Mouse (Mus musculus) midbrain, embryonic 10.5 days (tissue): ENCODE results near the gene Qsox1. TPM values are rescaled to one million over a fixed set of nuclear protein-coding genes. Genes with fewer than 3 reads are reported as not detected.

Experiments
- DNase-seq: peaks from one replicate; pipeline ENCODE4 v3.0.0-alpha.2; 2017; ENCODE audit warnings: low spot score
- H3K27ac ChIP-seq: fragments of 300-500 bp; sonication (generic); replicated peaks from 2 replicates; pipeline ENCODE4 v1.5.1; 2016; ENCODE audit warnings: mild to moderate bottlenecking
- H3K27me3 ChIP-seq: fragments of 300-500 bp; sonication (generic); 2 replicates; pipeline ENCODE4 v1.6.1; 2016; ENCODE audit warnings: low read depth, mild to moderate bottlenecking; ENCODE audit not compliant: poor library complexity, severe bottlenecking
- H3K36me3 ChIP-seq: fragments of 300-500 bp; sonication (generic); 2 replicates; pipeline ENCODE4 v1.6.1; 2016; ENCODE audit warnings: mild to moderate bottlenecking, moderate library complexity
- H3K4me1 ChIP-seq: fragments of 300-500 bp; sonication (generic); 2 replicates; pipeline ENCODE4 v1.6.1; 2016
- H3K4me3 ChIP-seq: fragments of 300-500 bp; sonication (generic); 2 replicates; pipeline ENCODE4 v1.5.1; 2016; ENCODE audit warnings: mild to moderate bottlenecking, moderate library complexity
- H3K9me3 ChIP-seq: fragments of 300-500 bp; sonication (generic); replicated peaks from 2 replicates; pipeline ENCODE4 v1.6.1; 2016; ENCODE audit warnings: mild to moderate bottlenecking
- WGBS: fragments of 180-500 bp; shearing (Covaris S2); methylation state at CpG from one replicate; pipeline ENCODE4 v1.1.7; 2016; 5-methylcytosine and 5-hydroxymethylcytosine counted together
- polyA plus RNA-seq: library from polyadenylated mRNA; unstranded; fragments of >200 nt; fragmentation: Nextera tagmentation; extraction: Ambion mirVana; gene quantifications from 2 replicates; pipeline ENCODE4 v1.2.1, GENCODE M21; 2016

The Qsox1 gene
- polyA plus RNA-seq, 1 experiment from 2014 or later, result 18.0 TPM

GRCm38 (mm10) chr1:155736096-155736825 lies 76.4 kb downstream of the Qsox1 start:
- Histone ChIP-seq H3K4me1 (peaks cover 35% of the 10 kb centered on the region), H3K4me3 (no peak overlapping the region), H3K9me3 (no peaks in the 10 kb centered on the region), H3K27ac (no peak overlapping the region), H3K36me3 (no peaks in the 10 kb centered on the region), H3K27me3 (peaks cover 100% of the 10 kb centered on the region)
- DNase-seq, result no peak
- 1% methylated on average over 26 of the region's 26 CpGs for WGBS

GRCm38 (mm10) chr1:155731156-155731555 lies 81.5 kb downstream of the Qsox1 start:
- H3K4me3 ChIP-seq, result no peak overlapping the region
- WGBS, result 1% methylated on average over 2 of the region's 2 CpGs
- no peaks in the 10 kb centered on the region for H3K36me3 ChIP-seq
- peaks cover 17% of the 10 kb centered on the region for H3K4me1 ChIP-seq
- DNase-seq, result no peak
- no peak overlapping the region for H3K27ac ChIP-seq
- H3K9me3 ChIP-seq, result 0 out of 2 replicates have a peak, but pooled peaks cover 4% of the 10 kb centered on the region
- peaks cover 98% of the 10 kb centered on the region for H3K27me3 ChIP-seq

GRCm38 (mm10) chr1:155729113-155729795 lies 83.4 kb downstream of the Qsox1 start:
- whole genome bisulfite sequencing, result under 1% methylated on average over 23 of the region's 23 CpGs
- peak overlapping the region; percentile 30 for H3K4me3 ChIP-seq
- H3K27ac ChIP-seq, result no peak overlapping the region
- peaks cover 98% of the 10 kb centered on the region for H3K27me3 ChIP-seq
- H3K36me3 ChIP-seq, result no peaks in the 10 kb centered on the region
- peaks cover 14% of the 10 kb centered on the region for H3K4me1 ChIP-seq
- peak; percentile 35 for DNase-seq
- 0 out of 2 replicates have a peak, but pooled peaks cover 4% of the 10 kb centered on the region for H3K9me3 ChIP-seq

GRCm38 (mm10) chr1:155727830-155728229 lies 84.9 kb downstream of the Qsox1 start:
- Histone ChIP-seq H3K9me3 (0 out of 2 replicates have a peak, but pooled peaks cover 4% of the 10 kb centered on the region), H3K4me3 (no peak overlapping the region), H3K27me3 (peaks cover 98% of the 10 kb centered on the region), H3K4me1 (peaks cover 18% of the 10 kb centered on the region), H3K36me3 (no peaks in the 10 kb centered on the region), H3K27ac (no peak overlapping the region)
- 23% methylated on average over 10 of the region's 10 CpGs for WGBS
- DNase-seq, result no peak

Other genes starting within 250 kb of the Qsox1 start
- gene Lhx4, start 61.2 kb downstream of the Qsox1 start, polyA plus RNA-seq, result 2.2 and 4.6 TPM in 2 replicates
- gene Cep350, start 160.4 kb upstream of the Qsox1 start, polyA plus RNA-seq, result 6.3 and 6.7 TPM in 2 replicates
- 104 and 107 TPM in 2 replicates for gene Tor1aip2, start 222.5 kb upstream of the Qsox1 start, polyA plus RNA-seq
- gene Tor1aip1, start 223.6 kb upstream of the Qsox1 start, polyA plus RNA-seq, result 41.3 and 41.5 TPM in 2 replicates